Mouse (Mus musculus): Measurements from ENCODE around the gene Nktr. TPM values are rescaled to one million over a fixed set of nuclear protein-coding genes. Genes with fewer than 3 reads are reported as not detected.

Nktr gene
- polyA plus RNA-seq, 1 experiment from 2014 or later: 17.3 TPM

DNA sequence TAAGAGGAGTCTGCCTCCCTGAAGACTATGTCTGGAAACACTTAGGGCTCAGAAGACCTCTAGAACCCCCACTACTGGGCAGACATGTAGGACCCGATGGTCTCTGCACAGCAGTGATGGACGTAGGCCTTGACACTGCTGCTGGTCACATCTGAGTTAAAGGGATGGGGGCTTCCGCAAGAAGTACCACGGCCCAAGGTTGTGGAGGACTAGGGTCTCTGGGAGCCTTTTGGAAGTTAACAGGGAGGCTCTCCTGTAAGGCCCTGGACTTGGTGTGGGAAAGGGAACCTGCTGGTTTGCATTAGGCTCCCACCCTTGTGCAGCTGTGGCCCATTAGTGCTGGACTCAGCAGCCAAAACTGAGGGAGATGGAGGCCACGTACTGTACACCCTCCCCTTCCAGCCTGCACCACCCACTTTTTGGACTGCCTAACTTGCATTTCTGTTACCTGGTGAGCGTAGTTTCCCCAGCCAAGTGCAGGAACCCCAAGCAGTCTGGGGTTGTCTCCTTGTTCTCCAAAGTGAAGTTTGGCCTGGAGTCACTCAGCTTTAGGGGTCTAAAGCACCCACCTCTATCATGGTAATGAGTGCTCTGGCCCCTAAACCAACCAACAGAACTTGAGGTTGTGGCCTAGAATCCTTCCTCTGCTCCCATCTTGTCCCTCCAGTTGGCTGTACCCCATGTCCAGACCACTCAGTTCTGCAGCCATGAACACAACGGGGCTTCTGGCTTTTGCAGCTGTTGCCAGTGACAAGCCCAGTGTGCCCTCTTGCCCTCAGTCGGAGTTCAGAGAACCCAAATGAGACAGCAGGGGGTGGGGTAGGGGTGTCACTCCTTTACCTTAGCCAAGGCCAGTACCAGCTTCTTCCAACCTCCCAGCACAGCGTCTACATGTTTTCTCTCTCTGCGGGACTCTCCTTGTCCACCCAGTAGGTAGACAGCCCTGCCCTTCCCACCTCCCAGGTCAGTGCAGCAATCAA, 39.2 kb downstream of the Nktr start:
- TF ChIP-seq EP300 (IDR thresholded peaks at IDR 0.05; ENCODE audit: low read depth) (no peak), CTCF (IDR thresholded peaks at IDR 0.05; ENCODE audit: low read depth) (no peak)
- ATAC-seq (peak; percentile 5; the same call in 1 of the 2 replicates), DNase-seq (no peak)
- H3K27me3 ChIP-seq (ENCODE audit: insufficient read depth, low read length): peaks cover 22% of the 10 kb centered on the region
- peaks cover 33% of the 10 kb centered on the region for H3K36me3 ChIP-seq (replicated peaks; ENCODE audit: insufficient read depth, low read length)
- no peaks in the 10 kb centered on the region for H3K9me3 ChIP-seq (ENCODE audit: low read length)
- peak overlapping the region; percentile 94; the same call in 1 of the 2 replicates for H3K4me2 ChIP-seq (ENCODE audit: low read depth, low read length)
- peaks cover 13% of the 10 kb centered on the region for H3K4me1 ChIP-seq (ENCODE audit: insufficient read depth)
- no peak overlapping the region for H3K4me3 ChIP-seq (ENCODE audit: low read depth, low read length)
- no peak overlapping the region for H3K27ac ChIP-seq (ENCODE audit: low read depth)
- no peak overlapping the region for H3K9ac ChIP-seq (replicated peaks)
- 57% methylated on average over 10 of the region's 10 CpGs for WGBS (ENCODE audit: insufficient replicate concordance)

DNA sequence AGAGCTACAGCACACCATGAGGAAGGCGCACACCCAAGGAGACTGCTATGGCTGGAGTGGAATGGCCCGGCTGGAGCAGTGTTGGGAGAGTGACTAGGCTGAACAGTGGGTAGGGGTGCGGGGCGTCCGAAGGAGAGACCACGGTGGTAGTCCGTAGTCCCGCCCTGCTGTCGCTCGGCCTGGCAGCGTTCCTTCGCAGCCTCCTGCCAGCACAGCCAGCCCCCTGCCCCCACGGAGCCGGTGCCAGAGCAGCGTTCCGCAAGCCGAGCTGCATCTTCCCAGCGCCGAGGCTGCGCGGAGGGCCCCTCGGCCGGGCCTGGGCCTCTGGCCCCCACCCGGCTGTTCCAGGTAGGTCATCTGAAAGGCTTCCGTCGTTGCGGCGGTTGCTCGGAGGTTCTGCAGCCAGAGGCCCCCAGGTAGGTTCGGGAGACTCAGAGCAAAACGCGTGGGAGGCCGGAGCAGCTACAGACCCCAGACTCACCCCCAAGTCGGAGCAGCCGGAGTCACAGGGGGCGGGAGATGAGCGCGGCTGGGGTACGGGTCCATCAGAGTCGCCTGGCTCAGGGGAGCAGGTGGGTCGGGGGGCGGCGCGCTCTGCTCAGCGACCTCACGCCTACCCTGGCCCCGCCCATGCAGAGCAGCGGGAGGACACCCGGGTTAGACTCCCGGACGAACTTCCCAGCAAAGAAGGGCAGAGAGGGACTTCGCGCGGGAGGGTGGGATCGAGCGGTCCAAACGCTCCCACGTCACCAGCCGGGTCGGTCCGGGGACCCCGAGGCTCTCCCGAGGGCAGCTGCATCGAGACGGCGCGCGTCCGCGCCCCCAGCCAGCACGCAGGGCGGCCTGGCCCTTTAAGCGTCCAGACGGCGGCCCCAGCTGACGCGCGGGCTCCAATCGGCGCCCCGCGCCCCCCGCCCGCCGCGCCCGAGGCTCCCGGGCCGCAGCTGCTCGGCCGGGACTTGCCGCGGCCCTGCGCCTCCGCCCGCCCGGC, 40.4 kb downstream of the Nktr start, which contains the start of gene Zfp651:
Zfp651 (plus strand) TSS at position 240 of the 991 bp plus-strand sequence.
- peak; percentile 65 for ATAC-seq
- Histone ChIP-seq H3K4me1 (ENCODE audit: insufficient read depth) (peaks cover 13% of the 10 kb centered on the region), H3K9me3 (ENCODE audit: low read length) (no peaks in the 10 kb centered on the region), H3K4me2 (ENCODE audit: low read depth, low read length) (peak within 1 kb of the TSS; percentile 94), H3K27me3 (ENCODE audit: insufficient read depth, low read length) (peaks cover 22% of the 10 kb centered on the region), H3K36me3 (replicated peaks; ENCODE audit: insufficient read depth, low read length) (peaks cover 23% of the 10 kb centered on the region), H3K9ac (replicated peaks) (peak within 1 kb of the TSS; percentile 62), H3K27ac (ENCODE audit: low read depth) (peak within 1 kb of the TSS; percentile 22; the same call in 1 of the 2 replicates), H3K4me3 (ENCODE audit: low read depth, low read length) (peak within 1 kb of the TSS; percentile 60)
- no peak for TF ChIP-seq EP300 (IDR thresholded peaks at IDR 0.05; ENCODE audit: low read depth)
- no peak for TF ChIP-seq CTCF (IDR thresholded peaks at IDR 0.05; ENCODE audit: low read depth)
- 1% methylated on average over 77 of the region's 97 CpGs for WGBS (ENCODE audit: insufficient replicate concordance)
- peak; percentile 44 for DNase-seq

DNA sequence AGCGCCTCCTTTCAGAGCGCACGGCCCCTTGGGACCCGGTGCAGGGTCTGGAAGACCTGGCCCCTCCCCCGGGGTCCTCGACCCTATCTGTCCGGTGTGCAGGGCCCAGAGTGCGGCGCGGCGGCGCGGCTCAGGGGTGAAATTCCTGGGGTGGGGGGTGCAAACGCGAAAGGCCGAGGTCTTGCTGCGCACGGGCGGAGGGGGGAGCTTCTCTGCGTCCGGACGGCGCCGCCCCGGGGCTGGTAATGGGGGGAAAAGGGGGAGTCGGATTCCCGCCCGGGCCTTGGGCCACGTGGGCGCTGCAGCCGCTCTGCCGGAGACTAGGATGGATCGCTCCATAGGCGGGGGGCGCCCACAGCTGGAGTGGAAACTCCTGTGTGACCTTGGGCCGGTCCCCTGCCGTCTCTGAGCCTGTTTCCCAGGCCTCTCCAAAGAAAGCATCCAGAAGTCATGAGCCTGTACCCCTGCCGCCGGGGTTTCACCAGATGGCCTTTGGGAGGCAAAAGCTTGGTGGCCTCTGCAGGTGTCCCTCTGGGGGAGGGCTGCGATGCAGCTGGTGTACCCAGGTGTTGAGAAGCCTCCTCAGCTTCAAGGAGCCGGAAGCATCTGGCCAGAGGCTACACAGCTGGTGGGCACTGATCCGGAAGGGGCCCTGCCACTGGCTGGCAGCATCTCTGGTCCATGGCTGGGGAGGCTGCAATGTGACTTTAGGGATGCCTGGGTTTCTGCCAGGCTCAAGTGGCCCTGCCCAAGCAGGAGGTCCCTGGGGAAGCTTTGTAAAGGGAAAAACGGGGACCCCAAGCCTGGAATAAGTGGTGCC, 41.5 kb downstream of the Nktr start:
- Histone ChIP-seq H3K4me2 (ENCODE audit: low read depth, low read length) (peak overlapping the region; percentile 94), H3K9me3 (ENCODE audit: low read length) (no peaks in the 10 kb centered on the region), H3K9ac (replicated peaks) (peak overlapping the region; percentile 62), H3K27ac (ENCODE audit: low read depth) (peak overlapping the region; percentile 22; the same call in 1 of the 2 replicates), H3K4me3 (ENCODE audit: low read depth, low read length) (peak overlapping the region; percentile 60), H3K27me3 (ENCODE audit: insufficient read depth, low read length) (peaks cover 22% of the 10 kb centered on the region), H3K4me1 (ENCODE audit: insufficient read depth) (peaks cover 13% of the 10 kb centered on the region), H3K36me3 (replicated peaks; ENCODE audit: insufficient read depth, low read length) (peaks cover 12% of the 10 kb centered on the region)
- TF ChIP-seq EP300 (IDR thresholded peaks at IDR 0.05; ENCODE audit: low read depth) (no peak), CTCF (IDR thresholded peaks at IDR 0.05; ENCODE audit: low read depth) (no peak)
- 3% methylated on average over 40 of the region's 43 CpGs for WGBS (ENCODE audit: insufficient replicate concordance)
- ATAC-seq (peak; percentile 26), DNase-seq (peak; percentile 51)

DNA sequence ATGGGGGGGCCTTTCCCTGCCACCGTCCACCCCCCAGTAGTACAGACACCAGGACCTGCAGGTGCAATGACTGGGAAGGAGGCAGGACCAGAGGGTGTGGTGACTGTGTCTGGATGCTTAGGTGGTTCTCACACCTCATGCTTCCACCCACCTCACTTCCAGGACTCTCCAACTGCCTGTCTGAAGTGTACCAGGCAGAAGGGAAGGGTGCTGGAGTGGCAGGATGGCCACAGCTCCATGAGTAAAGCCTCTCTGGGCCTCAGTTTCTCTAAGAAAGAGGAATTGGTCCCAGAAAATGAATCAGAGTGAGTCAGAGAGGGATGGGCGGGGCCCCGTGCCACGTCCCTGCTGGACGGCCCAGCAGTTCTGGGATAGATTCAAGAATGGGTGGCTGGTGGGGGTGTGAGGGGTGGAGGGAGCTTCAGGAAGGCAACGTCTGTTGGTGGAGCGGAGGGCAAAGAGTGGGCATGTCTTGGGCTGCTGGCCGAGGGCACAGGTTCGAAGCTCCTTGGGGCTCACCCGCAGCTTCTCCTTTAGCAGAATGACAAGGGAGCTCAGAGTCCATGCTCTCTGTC, 42.2 kb downstream of the Nktr start:
- no peak for ATAC-seq
- 65% methylated on average over 10 of the region's 10 CpGs for WGBS (ENCODE audit: insufficient replicate concordance)
- DNase-seq: no peak
- Histone ChIP-seq H3K27ac (ENCODE audit: low read depth) (no peak overlapping the region), H3K9me3 (ENCODE audit: low read length) (no peaks in the 10 kb centered on the region), H3K4me1 (ENCODE audit: insufficient read depth) (peaks cover 13% of the 10 kb centered on the region), H3K9ac (replicated peaks) (no peak overlapping the region), H3K4me3 (ENCODE audit: low read depth, low read length) (no peak overlapping the region), H3K36me3 (replicated peaks; ENCODE audit: insufficient read depth, low read length) (peaks cover 5% of the 10 kb centered on the region), H3K27me3 (ENCODE audit: insufficient read depth, low read length) (peaks cover 22% of the 10 kb centered on the region), H3K4me2 (ENCODE audit: low read depth, low read length) (no peak overlapping the region)
- no peak for TF ChIP-seq CTCF (IDR thresholded peaks at IDR 0.05; ENCODE audit: low read depth)
- no peak for TF ChIP-seq EP300 (IDR thresholded peaks at IDR 0.05; ENCODE audit: low read depth)

DNA sequence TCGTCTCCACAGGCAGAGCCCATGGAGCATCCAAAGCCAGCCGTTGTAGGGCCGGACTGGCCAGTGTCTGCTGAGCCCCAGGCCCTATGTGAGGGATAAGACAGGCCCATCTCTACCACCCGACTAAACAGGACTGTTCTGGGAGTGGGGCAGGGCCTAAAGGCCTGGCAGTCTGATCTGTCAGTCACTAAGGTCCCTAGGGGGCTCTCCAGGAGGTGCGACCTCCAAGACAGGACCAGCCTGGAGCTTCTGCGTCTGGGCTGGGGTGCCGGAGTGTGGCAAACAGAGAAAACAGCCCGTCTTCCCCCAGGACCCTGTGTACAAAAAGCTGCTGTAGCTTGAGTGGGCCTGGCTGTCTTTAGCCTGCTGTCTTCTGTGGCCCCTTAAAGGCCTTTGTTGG, 42.8 kb downstream of the Nktr start:
- Histone ChIP-seq H3K27ac (ENCODE audit: low read depth) (no peak overlapping the region), H3K36me3 (replicated peaks; ENCODE audit: insufficient read depth, low read length) (peaks cover 2% of the 10 kb centered on the region; the same call in 1 of the 2 replicates), H3K4me2 (ENCODE audit: low read depth, low read length) (no peak overlapping the region), H3K9ac (replicated peaks) (no peak overlapping the region), H3K4me3 (ENCODE audit: low read depth, low read length) (no peak overlapping the region), H3K4me1 (ENCODE audit: insufficient read depth) (peaks cover 13% of the 10 kb centered on the region), H3K27me3 (ENCODE audit: insufficient read depth, low read length) (peaks cover 22% of the 10 kb centered on the region), H3K9me3 (ENCODE audit: low read length) (no peaks in the 10 kb centered on the region)
- ATAC-seq (no peak), DNase-seq (no peak)
- no peak for TF ChIP-seq CTCF (IDR thresholded peaks at IDR 0.05; ENCODE audit: low read depth)
- no peak for TF ChIP-seq EP300 (IDR thresholded peaks at IDR 0.05; ENCODE audit: low read depth)
- 78% methylated on average over 8 of the region's 8 CpGs for WGBS (ENCODE audit: insufficient replicate concordance)
